Mouse (Mus musculus) cerebellum, postnatal 36 days (tissue): ENCODE data around the gene Daam2.

Source experiments
- DNase-seq, 2 experiments: peaks; one replicate each; pipeline ENCODE4 v3.0.0; 2021 to 2022; ENCODE audit warnings: mixed read lengths in 2 of 2

The Daam2 gene

GRCm38 (mm10) chr17:49530215-49530614 lies 33.9 kb downstream of the Daam2 start:
- peak; percentile 59 to 71 for DNase-seq

GRCm38 (mm10) chr17:49528503-49529205 lies 35.5 kb downstream of the Daam2 start:
- DNase-seq: peak; percentile 78 to 84

- peak; percentile 85 to 90 for DNase-seq
Observed at GRCm38 (mm10) chr17:49528033-49528432, 36.1 kb downstream of the Daam2 start.

- DNase-seq: no peak
Observed at GRCm38 (mm10) chr17:49526566-49526965, 37.6 kb downstream of the Daam2 start.

GRCm38 (mm10) chr17:49525911-49526310 lies 38.2 kb downstream of the Daam2 start:
- DNase-seq: peak; percentile 70 to 77

- no peak for DNase-seq
Observed at GRCm38 (mm10) chr17:49524584-49524983, 39.6 kb downstream of the Daam2 start.

- DNase-seq: no peak
Observed at GRCm38 (mm10) chr17:49522435-49522834, 41.7 kb downstream of the Daam2 start.

- no peak for DNase-seq
Observed at GRCm38 (mm10) chr17:49522002-49522401, 42.1 kb downstream of the Daam2 start.

GRCm38 (mm10) chr17:49520674-49521073 lies 43.5 kb downstream of the Daam2 start:
- no peak for DNase-seq

- no peak for DNase-seq
Observed at GRCm38 (mm10) chr17:49519576-49520247, 44.4 kb downstream of the Daam2 start.

GRCm38 (mm10) chr17:49517091-49517490 lies 47.1 kb downstream of the Daam2 start:
- no peak for DNase-seq

GRCm38 (mm10) chr17:49515678-49516077 lies 48.5 kb downstream of the Daam2 start:
- DNase-seq: no peak

- DNase-seq: no peak
Observed at GRCm38 (mm10) chr17:49515141-49515540, 49.0 kb downstream of the Daam2 start.

GRCm38 (mm10) chr17:49512671-49513085 lies 51.5 kb downstream of the Daam2 start:
- peak; percentile 74 to 79 for DNase-seq

- no peak for DNase-seq
Observed at GRCm38 (mm10) chr17:49509431-49509830, 54.7 kb downstream of the Daam2 start.

GRCm38 (mm10) chr17:49503246-49503900 lies 60.8 kb downstream of the Daam2 start:
- DNase-seq: peak; percentile 68 to 72

- DNase-seq: peak in 1 of 2 experiments; percentile 39
Observed at GRCm38 (mm10) chr17:49500234-49500633, 63.9 kb downstream of the Daam2 start.

GRCm38 (mm10) chr17:49499635-49500034 lies 64.5 kb downstream of the Daam2 start:
- no peak for DNase-seq

GRCm38 (mm10) chr17:49498169-49498568 lies 66.0 kb downstream of the Daam2 start:
- no peak for DNase-seq

GRCm38 (mm10) chr17:49493276-49493675 lies 70.9 kb downstream of the Daam2 start:
- no peak for DNase-seq

GRCm38 (mm10) chr17:49489098-49489497 lies 75.0 kb downstream of the Daam2 start:
- no peak for DNase-seq

- DNase-seq: no peak
Observed at GRCm38 (mm10) chr17:49484435-49484834, 79.7 kb downstream of the Daam2 start.

GRCm38 (mm10) chr17:49481876-49482275 lies 82.3 kb downstream of the Daam2 start:
- DNase-seq: no peak

GRCm38 (mm10) chr17:49477370-49477769 lies 86.8 kb downstream of the Daam2 start:
- DNase-seq: no peak
